Mouse (Mus musculus) kidney, postnatal 0 days (tissue): Measurements from ENCODE around the gene B3gat2. TPM values are rescaled to one million over a fixed set of nuclear protein-coding genes. Genes with fewer than 3 reads are reported as not detected.

Experiments
- ATAC-seq: fragments of 200-750 bp; cut with Nextera tagmentation; replicated peaks from 2 replicates; pipeline ENCODE4 v1.8.0; 2017; ENCODE audit warnings: low read depth, moderate number of reproducible peaks, moderate TSS enrichment, moderate library complexity; ENCODE audit not compliant: low FRiP score
- DNase-seq: peaks from one replicate; pipeline ENCODE4 v3.0.0-alpha.2; 2016; ENCODE audit warnings: low spot score
- H3K27ac ChIP-seq: fragments of 300-500 bp; sonication (generic); 2 replicates; pipeline ENCODE4 v1.5.1; 2014; ENCODE audit warnings: mild to moderate bottlenecking
- H3K27me3 ChIP-seq: fragments of 300-500 bp; sonication (generic); 2 replicates; pipeline ENCODE4 v1.6.1; 2014; ENCODE audit warnings: low read length, mixed read lengths; ENCODE audit not compliant: insufficient read depth
- H3K36me3 ChIP-seq: fragments of 300-500 bp; sonication (generic); 2 replicates; pipeline ENCODE4 v1.6.1; 2014; ENCODE audit warnings: low read length, mixed read lengths; ENCODE audit not compliant: insufficient read depth
- H3K4me1 ChIP-seq: fragments of 300-500 bp; sonication (generic); replicated peaks from 2 replicates; pipeline ENCODE4 v1.6.1; 2014; ENCODE audit warnings: antibody characterized with exemption, low read length, mixed read lengths; ENCODE audit not compliant: insufficient read depth
- H3K4me2 ChIP-seq: fragments of 300-500 bp; sonication (generic); 2 replicates; pipeline ENCODE4 v1.6.1; 2014; ENCODE audit warnings: mild to moderate bottlenecking, low read length, moderate library complexity, mixed read lengths
- H3K4me3 ChIP-seq: fragments of 300-500 bp; sonication (generic); replicated peaks from 2 replicates; pipeline ENCODE4 v1.5.1; 2014; ENCODE audit warnings: low read depth, low read length
- H3K9ac ChIP-seq: fragments of 300-500 bp; sonication (generic); 2 replicates; pipeline ENCODE4 v1.6.1; 2014; ENCODE audit warnings: low read depth, low read length
- H3K9me3 ChIP-seq: fragments of 300-500 bp; sonication (generic); replicated peaks from 2 replicates; pipeline ENCODE4 v1.6.1; 2016; ENCODE audit warnings: low read length, inconsistent platforms, mixed read lengths
- CTCF ChIP-seq: IDR thresholded peaks from 2 replicates; pipeline ENCODE4 v1.5.1; 2016; ENCODE audit warnings: antibody characterized with exemption, low read depth, mild to moderate bottlenecking, moderate library complexity
- WGBS: fragments of 180-500 bp; shearing (Covaris S2); extraction: QIAGEN DNeasy Blood & Tissue Kit; methylation state at CpG from one replicate; pipeline ENCODE4 v1.1.7; 2014; 5-methylcytosine and 5-hydroxymethylcytosine counted together
- polyA plus RNA-seq: library from polyadenylated mRNA; unstranded; fragments of >200 nt; fragmentation: Nextera tagmentation; extraction: Ambion mirVana; gene quantifications from 2 replicates; pipeline ENCODE4 v1.2.1, GENCODE M21; 2015

The B3gat2 gene
- polyA plus RNA-seq, 1 experiment from 2014 or later = 13.1 TPM

DNA sequence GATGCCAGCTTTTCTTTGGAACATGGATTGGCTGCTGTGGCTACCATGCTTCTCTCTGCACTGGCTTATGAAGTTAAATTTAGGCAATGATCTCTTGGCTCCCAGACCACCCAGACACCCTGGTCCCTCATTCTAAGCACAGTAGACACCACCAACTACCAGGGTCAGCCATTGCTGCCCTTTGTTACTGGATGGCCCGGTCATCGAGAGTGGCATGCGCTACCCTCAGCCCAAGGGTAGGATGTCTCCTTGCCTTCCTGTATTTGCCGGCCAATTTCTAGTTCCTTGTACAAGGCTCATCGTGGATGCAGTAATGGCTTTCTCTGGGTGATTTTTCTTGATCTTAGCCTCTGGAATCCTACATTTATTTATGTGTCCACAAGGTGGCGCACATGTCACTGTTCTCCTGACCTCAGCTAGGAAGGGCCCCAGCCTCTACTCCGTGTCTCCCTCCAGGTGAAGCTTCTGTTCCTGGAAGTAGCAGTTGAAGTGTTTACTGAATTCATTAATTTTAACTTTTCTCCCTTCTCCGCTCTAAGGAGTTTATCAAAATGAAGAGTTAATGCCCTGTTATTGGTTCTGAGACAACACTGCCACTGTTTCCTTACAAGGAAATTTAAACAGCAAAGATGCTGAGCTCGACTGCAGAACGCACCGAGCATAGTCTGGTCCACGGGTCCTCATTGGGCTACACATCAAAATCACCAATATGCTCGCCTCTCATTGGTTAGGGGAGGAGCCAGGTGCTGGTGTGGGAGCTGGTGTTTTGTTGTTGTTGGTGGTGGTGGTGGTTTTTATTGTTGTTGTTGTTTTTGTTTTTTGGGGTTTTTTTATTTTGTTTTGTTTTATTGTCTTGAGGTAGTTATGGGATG, 65.6 kb downstream of the B3gat2 start:
- peak; percentile 75 for DNase-seq
- 40% methylated on average over 13 of the region's 13 CpGs for WGBS

DNA sequence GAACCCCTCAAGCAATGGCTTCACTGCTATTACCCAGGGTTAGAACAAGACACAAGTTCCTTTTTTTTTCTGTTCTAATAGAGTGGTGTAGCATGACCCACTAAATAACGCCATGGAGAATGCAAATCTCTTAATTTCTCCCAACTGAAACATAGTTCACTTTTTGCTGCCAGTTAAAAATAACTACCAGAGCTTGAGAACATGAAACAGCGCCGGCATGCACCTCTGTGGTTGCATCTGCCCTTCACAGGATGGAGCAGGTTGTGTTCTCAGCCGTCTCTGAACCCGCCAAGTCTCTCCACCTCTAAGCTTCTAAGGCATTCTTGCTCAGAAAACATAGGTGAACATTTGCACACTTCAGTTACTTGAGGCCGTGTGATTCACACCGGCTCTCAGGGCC, 72.7 kb downstream of the B3gat2 start:
- TF ChIP-seq CTCF = no peak
- WGBS = 77% methylated on average over 7 of the region's 7 CpGs
- no peaks in the 10 kb centered on the region for H3K9me3 ChIP-seq
- H3K27ac ChIP-seq = no peak overlapping the region
- no peaks in the 10 kb centered on the region for H3K27me3 ChIP-seq
- ATAC-seq = no peak
- H3K4me2 ChIP-seq = no peak overlapping the region
- no peaks in the 10 kb centered on the region for H3K36me3 ChIP-seq
- H3K4me3 ChIP-seq = no peak overlapping the region
- no peaks in the 10 kb centered on the region for H3K4me1 ChIP-seq
- no peak overlapping the region for H3K9ac ChIP-seq
- DNase-seq = no peak

More for the DNA sequence above, 65.6 kb downstream of the B3gat2 start:
- Histone ChIP-seq H3K4me2 (no peak overlapping the region), H3K27ac (no peak overlapping the region), H3K9me3 (no peaks in the 10 kb centered on the region), H3K36me3 (no peaks in the 10 kb centered on the region), H3K27me3 (no peaks in the 10 kb centered on the region), H3K4me1 (no peaks in the 10 kb centered on the region), H3K4me3 (no peak overlapping the region), H3K9ac (no peak overlapping the region)
- ATAC-seq = peak; percentile 45; the same call in 1 of the 2 replicates
- TF ChIP-seq CTCF = peak; percentile 79

- ATAC-seq (no peak), DNase-seq (no peak)
- H3K9me3 ChIP-seq = no peaks in the 10 kb centered on the region
- H3K4me3 ChIP-seq = no peak overlapping the region
- H3K36me3 ChIP-seq = no peaks in the 10 kb centered on the region
- H3K4me1 ChIP-seq = no peaks in the 10 kb centered on the region
- no peak for TF ChIP-seq CTCF
- no peak overlapping the region for H3K27ac ChIP-seq
- H3K9ac ChIP-seq = no peak overlapping the region
- H3K27me3 ChIP-seq = no peaks in the 10 kb centered on the region
- 70% methylated on average over 9 of the region's 9 CpGs for WGBS
- H3K4me2 ChIP-seq = no peak overlapping the region
Measured at GRCm38 (mm10) chr1:23834819-23835218, 73.3 kb downstream of the B3gat2 start.

DNA sequence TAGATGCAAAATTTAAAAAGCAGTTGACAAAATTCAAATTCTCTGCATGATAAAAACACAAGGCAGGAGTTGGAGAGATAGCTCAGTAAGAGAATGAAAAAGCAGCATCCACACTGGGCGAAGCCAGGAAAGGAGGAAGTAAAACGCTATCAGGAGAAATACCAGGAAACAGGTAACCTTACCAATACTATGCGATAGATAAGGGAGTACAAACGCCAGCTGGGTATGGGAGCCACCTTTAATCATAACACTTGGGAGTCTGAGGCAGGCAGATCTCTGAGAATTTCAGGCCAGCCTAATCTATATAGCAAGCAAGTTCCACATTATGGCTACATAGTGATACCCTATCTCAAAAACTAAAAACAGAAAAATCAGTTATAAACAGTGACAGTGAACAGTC, 75.1 kb downstream of the B3gat2 start:
- no peak for ATAC-seq
- 89% methylated on average over 4 of the region's 4 CpGs for WGBS

GRCm38 (mm10) chr1:23840924-23841323, 79.4 kb downstream of the B3gat2 start:
- Histone ChIP-seq H3K9me3 (no peaks in the 10 kb centered on the region), H3K4me3 (no peak overlapping the region), H3K36me3 (peaks cover 3% of the 10 kb centered on the region; the same call in 1 of the 2 replicates), H3K27ac (no peak overlapping the region), H3K9ac (no peak overlapping the region), H3K4me2 (no peak overlapping the region), H3K27me3 (no peaks in the 10 kb centered on the region), H3K4me1 (no peaks in the 10 kb centered on the region)
- TF ChIP-seq CTCF = no peak
- no peak for ATAC-seq
- no peak for DNase-seq

More for the DNA sequence above, 75.1 kb downstream of the B3gat2 start:
- no peaks in the 10 kb centered on the region for H3K4me1 ChIP-seq
- H3K9me3 ChIP-seq = no peaks in the 10 kb centered on the region
- H3K4me2 ChIP-seq = no peak overlapping the region
- DNase-seq = no peak
- H3K27me3 ChIP-seq = no peaks in the 10 kb centered on the region
- H3K27ac ChIP-seq = no peak overlapping the region
- TF ChIP-seq CTCF = no peak
- H3K9ac ChIP-seq = no peak overlapping the region
- H3K36me3 ChIP-seq = no peaks in the 10 kb centered on the region
- H3K4me3 ChIP-seq = no peak overlapping the region

DNA sequence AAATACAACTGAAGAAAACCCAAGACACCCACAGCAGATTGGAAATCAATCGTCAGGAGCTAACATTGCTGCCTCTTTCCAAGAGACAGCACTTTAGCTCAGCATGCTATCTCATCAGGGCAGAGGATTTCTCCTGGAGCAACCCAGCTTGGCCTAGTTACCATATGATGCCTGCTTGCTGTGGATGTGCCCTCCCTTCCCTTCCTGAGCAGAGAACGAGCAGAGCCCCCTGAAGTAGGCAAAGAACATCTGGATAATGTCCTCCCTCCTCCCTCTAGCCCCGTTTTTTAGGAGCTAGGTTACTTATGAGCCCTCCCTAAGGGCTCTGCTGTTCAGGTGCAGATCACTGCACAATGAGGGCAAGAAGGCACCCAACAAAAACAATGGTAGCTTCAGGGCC, 81.1 kb downstream of the B3gat2 start:
- DNase-seq (no peak), ATAC-seq (no peak)
- no peak overlapping the region for H3K9ac ChIP-seq
- WGBS = 56% methylated on average over 3 of the region's 3 CpGs
- no peak overlapping the region for H3K4me2 ChIP-seq
- H3K36me3 ChIP-seq = peaks cover 3% of the 10 kb centered on the region; the same call in 1 of the 2 replicates
- no peaks in the 10 kb centered on the region for H3K4me1 ChIP-seq
- no peaks in the 10 kb centered on the region for H3K27me3 ChIP-seq
- no peak overlapping the region for H3K4me3 ChIP-seq
- no peak for TF ChIP-seq CTCF
- H3K9me3 ChIP-seq = no peaks in the 10 kb centered on the region
- no peak overlapping the region for H3K27ac ChIP-seq
